Mouse (Mus musculus) neural tube, embryonic 15.5 days (tissue): ENCODE results near the gene Ago3. TPM values are rescaled to one million over a fixed set of nuclear protein-coding genes. Genes with fewer than 3 reads are reported as not detected.

Experiments used
- ATAC-seq: fragments of 200-750 bp; cut with Nextera tagmentation; 2 replicates; pipeline ENCODE4 v1.8.0; 2017; ENCODE audit warnings: mild to moderate bottlenecking, moderate TSS enrichment, moderate library complexity; ENCODE audit not compliant: low FRiP score
- H3K27ac ChIP-seq: fragments of 300-500 bp; sonication (generic); replicated peaks from 2 replicates; pipeline ENCODE4 v1.5.1; 2015; ENCODE audit warnings: mild to moderate bottlenecking, inconsistent platforms
- H3K27me3 ChIP-seq: fragments of 300-500 bp; sonication (generic); replicated peaks from 2 replicates; pipeline ENCODE4 v1.6.1; 2015; ENCODE audit warnings: inconsistent platforms
- H3K36me3 ChIP-seq: fragments of 300-500 bp; sonication (generic); 2 replicates; pipeline ENCODE4 v1.6.1; 2015; ENCODE audit warnings: inconsistent platforms
- H3K4me1 ChIP-seq: fragments of 300-500 bp; sonication (generic); 2 replicates; pipeline ENCODE4 v1.6.1; 2015; ENCODE audit warnings: inconsistent platforms
- H3K4me2 ChIP-seq: fragments of 300-500 bp; sonication (generic); 2 replicates; pipeline ENCODE4 v1.6.1; 2015; ENCODE audit warnings: inconsistent platforms, mild to moderate bottlenecking, moderate library complexity
- H3K4me3 ChIP-seq: fragments of 300-500 bp; sonication (generic); replicated peaks from 2 replicates; pipeline ENCODE4 v1.5.1; 2015; ENCODE audit warnings: mild to moderate bottlenecking, inconsistent platforms
- H3K9ac ChIP-seq: fragments of 300-500 bp; sonication (generic); replicated peaks from 2 replicates; pipeline ENCODE4 v1.6.1; 2015; ENCODE audit warnings: mild to moderate bottlenecking, inconsistent platforms
- H3K9me3 ChIP-seq: fragments of 300-500 bp; sonication (generic); replicated peaks from 2 replicates; pipeline ENCODE4 v1.6.1; 2016; ENCODE audit warnings: inconsistent platforms
- WGBS: fragments of 180-500 bp; shearing (Covaris S2); methylation state at CpG from one replicate; pipeline ENCODE4 v1.1.7; 2015; ENCODE audit warnings: mixed read lengths; 5-methylcytosine and 5-hydroxymethylcytosine counted together
- polyA plus RNA-seq: library from polyadenylated mRNA; unstranded; fragments of >200 nt; fragmentation: Nextera tagmentation; extraction: Ambion mirVana; gene quantifications from 2 replicates; pipeline ENCODE4 v1.2.1, GENCODE M21; 2015

The Ago3 gene
- polyA plus RNA-seq, 1 experiment from 2014 or later, result 17.1 TPM

- peak overlapping the region; percentile 77 for H3K4me3 ChIP-seq
- H3K36me3 ChIP-seq, result peaks cover 17% of the 10 kb centered on the region
- peak overlapping the region; percentile 81 for H3K4me2 ChIP-seq
- WGBS, result 54% methylated on average over 28 of the region's 28 CpGs
- H3K27ac ChIP-seq, result no peak overlapping the region
- H3K9me3 ChIP-seq, result no peaks in the 10 kb centered on the region
- no peak overlapping the region; the same call in 1 of the 2 replicates for H3K9ac ChIP-seq
- H3K4me1 ChIP-seq, result peaks cover 33% of the 10 kb centered on the region
- peaks cover 23% of the 10 kb centered on the region for H3K27me3 ChIP-seq
- peak; percentile 35 for ATAC-seq
These were observed 107.4 kb downstream of the Ago3 start for GRCm38 (mm10) chr4:126321854-126322511.

- peak within 1 kb of the TSS; percentile 81 for H3K4me2 ChIP-seq
- H3K9ac ChIP-seq, result peak within 1 kb of the TSS; percentile 74
- peak; percentile 87 for ATAC-seq
- WGBS, result under 1% methylated on average over 73 of the region's 80 CpGs
- H3K36me3 ChIP-seq, result peaks cover 24% of the 10 kb centered on the region
- peak within 1 kb of the TSS; percentile 77 for H3K4me3 ChIP-seq
- peaks cover 23% of the 10 kb centered on the region for H3K27me3 ChIP-seq
- no peaks in the 10 kb centered on the region for H3K9me3 ChIP-seq
- H3K27ac ChIP-seq, result peak within 1 kb of the TSS; percentile 91
- H3K4me1 ChIP-seq, result peaks cover 33% of the 10 kb centered on the region
These were observed 108.1 kb downstream of the Ago3 start, which contains the start of gene Adprhl2 for GRCm38 (mm10) chr4:126321111-126321853. Adprhl2 (minus strand) TSS chr4:126321703.

- no peak for ATAC-seq
- H3K9ac ChIP-seq, result no peak overlapping the region
- peaks cover 36% of the 10 kb centered on the region for H3K36me3 ChIP-seq
- no peaks in the 10 kb centered on the region for H3K9me3 ChIP-seq
- peaks cover 16% of the 10 kb centered on the region for H3K27me3 ChIP-seq
- H3K27ac ChIP-seq, result no peak overlapping the region
- peaks cover 24% of the 10 kb centered on the region for H3K4me1 ChIP-seq
- WGBS, result 92% methylated on average over 6 of the region's 6 CpGs
- H3K4me2 ChIP-seq, result peak overlapping the region; percentile 81; the same call in 1 of the 2 replicates
- no peak overlapping the region for H3K4me3 ChIP-seq
These were observed 109.5 kb downstream of the Ago3 start for GRCm38 (mm10) chr4:126319806-126320205.

DNA sequence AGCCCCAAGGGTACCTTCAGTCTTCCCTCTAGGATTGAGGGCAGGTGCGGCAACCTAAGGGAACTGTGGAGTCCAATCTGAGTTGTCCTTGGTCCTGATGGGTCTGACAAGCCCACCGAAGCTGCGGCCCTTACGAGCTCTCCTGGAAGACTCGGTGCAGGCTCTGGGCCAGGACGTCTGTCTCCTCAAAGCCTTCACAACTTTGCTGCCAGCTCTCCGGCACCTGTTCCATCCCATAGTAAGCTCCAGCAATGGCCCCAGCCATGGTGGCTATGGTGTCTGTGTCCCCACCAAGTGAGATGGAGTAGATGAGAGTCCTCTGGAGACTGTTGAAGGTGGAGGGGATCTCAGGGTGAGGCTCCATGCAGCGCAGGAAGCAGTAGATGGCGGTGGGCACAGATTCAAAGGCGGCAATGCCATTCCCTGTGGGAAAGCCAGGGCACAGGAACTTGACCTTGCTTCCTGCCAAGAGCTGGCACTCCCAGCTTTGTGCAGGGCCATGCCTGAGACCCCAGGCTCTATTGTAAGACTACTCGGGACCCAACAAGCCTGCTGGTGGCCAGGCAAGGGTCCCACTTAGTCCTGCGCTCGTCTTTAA is 112.8 kb downstream of the Ago3 start:
- H3K4me1 ChIP-seq, result peaks cover 15% of the 10 kb centered on the region
- no peaks in the 10 kb centered on the region for H3K27me3 ChIP-seq
- ATAC-seq, result no peak
- H3K4me2 ChIP-seq, result no peak overlapping the region
- H3K9ac ChIP-seq, result no peak overlapping the region
- H3K36me3 ChIP-seq, result peaks cover 39% of the 10 kb centered on the region
- WGBS, result 95% methylated on average over 13 of the region's 13 CpGs
- no peaks in the 10 kb centered on the region for H3K9me3 ChIP-seq
- no peak overlapping the region for H3K27ac ChIP-seq
- no peak overlapping the region for H3K4me3 ChIP-seq

- no peaks in the 10 kb centered on the region for H3K9me3 ChIP-seq
- H3K27me3 ChIP-seq, result no peaks in the 10 kb centered on the region
- 40% methylated on average over 5 of the region's 5 CpGs for WGBS
- no peak overlapping the region for H3K27ac ChIP-seq
- H3K4me1 ChIP-seq, result peaks cover 14% of the 10 kb centered on the region
- no peak overlapping the region for H3K9ac ChIP-seq
- H3K4me3 ChIP-seq, result no peak overlapping the region
- no peak for ATAC-seq
- H3K36me3 ChIP-seq, result peaks cover 39% of the 10 kb centered on the region
- no peak overlapping the region for H3K4me2 ChIP-seq
These were observed 113.4 kb downstream of the Ago3 start for GRCm38 (mm10) chr4:126315931-126316330.

DNA sequence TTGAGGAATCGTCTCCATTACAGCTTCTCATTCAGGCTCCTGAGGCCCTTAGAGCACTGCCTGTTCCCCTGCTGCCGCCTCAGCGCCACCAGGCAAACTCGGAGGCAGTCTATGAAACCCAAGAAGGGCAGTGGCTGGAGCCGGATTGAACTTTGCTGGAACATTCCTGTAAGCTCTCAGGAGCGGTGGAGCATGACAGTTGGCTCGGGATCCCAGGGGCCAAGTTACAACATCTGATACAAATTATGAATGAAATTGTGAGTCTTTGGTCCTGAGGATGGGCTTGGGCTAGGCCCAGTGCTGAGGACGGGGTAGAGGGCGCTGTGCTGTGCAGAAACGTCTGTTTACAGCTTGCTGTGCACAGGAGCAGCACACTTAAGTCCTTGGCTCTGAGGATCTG is 115.0 kb downstream of the Ago3 start:
- H3K4me1 ChIP-seq, result peaks cover 7% of the 10 kb centered on the region; the same call in 1 of the 2 replicates
- WGBS, result 65% methylated on average over 10 of the region's 10 CpGs
- no peak overlapping the region for H3K4me3 ChIP-seq
- no peaks in the 10 kb centered on the region for H3K9me3 ChIP-seq
- H3K27me3 ChIP-seq, result no peaks in the 10 kb centered on the region
- H3K36me3 ChIP-seq, result peaks cover 35% of the 10 kb centered on the region
- H3K4me2 ChIP-seq, result no peak overlapping the region
- no peak for ATAC-seq
- H3K27ac ChIP-seq, result no peak overlapping the region
- H3K9ac ChIP-seq, result no peak overlapping the region

GRCm38 (mm10) chr4:126313202-126313601 is 116.2 kb downstream of the Ago3 start:
- H3K4me1 ChIP-seq, result peaks cover 11% of the 10 kb centered on the region; the same call in 1 of the 2 replicates
- no peak overlapping the region for H3K4me3 ChIP-seq
- WGBS, result 46% methylated on average over 5 of the region's 5 CpGs
- peaks cover 35% of the 10 kb centered on the region for H3K36me3 ChIP-seq
- H3K4me2 ChIP-seq, result no peak overlapping the region
- H3K9ac ChIP-seq, result no peak overlapping the region
- no peak for ATAC-seq
- no peak overlapping the region for H3K27ac ChIP-seq
- no peaks in the 10 kb centered on the region for H3K9me3 ChIP-seq
- H3K27me3 ChIP-seq, result 0 out of 2 replicates have a peak, but pooled peaks cover 3% of the 10 kb centered on the region

- H3K4me2 ChIP-seq, result no peak overlapping the region
- H3K36me3 ChIP-seq, result peaks cover 20% of the 10 kb centered on the region
- no peak overlapping the region for H3K4me3 ChIP-seq
- H3K9me3 ChIP-seq, result no peaks in the 10 kb centered on the region
- ATAC-seq, result no peak
- H3K27ac ChIP-seq, result no peak overlapping the region
- peaks cover 11% of the 10 kb centered on the region; the same call in 1 of the 2 replicates for H3K4me1 ChIP-seq
- H3K27me3 ChIP-seq, result 0 out of 2 replicates have a peak, but pooled peaks cover 3% of the 10 kb centered on the region
- 90% methylated on average over 16 of the region's 16 CpGs for WGBS
- H3K9ac ChIP-seq, result no peak overlapping the region
These were observed 117.7 kb downstream of the Ago3 start for GRCm38 (mm10) chr4:126311566-126312200.

GRCm38 (mm10) chr4:126310344-126310743 is 119.0 kb downstream of the Ago3 start:
- 81% methylated on average over 7 of the region's 7 CpGs for WGBS
- no peak overlapping the region for H3K27ac ChIP-seq
- H3K4me2 ChIP-seq, result no peak overlapping the region
- ATAC-seq, result no peak
- H3K36me3 ChIP-seq, result peaks cover 6% of the 10 kb centered on the region; the same call in 1 of the 2 replicates
- H3K4me3 ChIP-seq, result no peak overlapping the region
- H3K9ac ChIP-seq, result no peak overlapping the region
- H3K27me3 ChIP-seq, result 0 out of 2 replicates have a peak, but pooled peaks cover 3% of the 10 kb centered on the region
- H3K9me3 ChIP-seq, result no peaks in the 10 kb centered on the region
- peaks cover 11% of the 10 kb centered on the region; the same call in 1 of the 2 replicates for H3K4me1 ChIP-seq

DNA sequence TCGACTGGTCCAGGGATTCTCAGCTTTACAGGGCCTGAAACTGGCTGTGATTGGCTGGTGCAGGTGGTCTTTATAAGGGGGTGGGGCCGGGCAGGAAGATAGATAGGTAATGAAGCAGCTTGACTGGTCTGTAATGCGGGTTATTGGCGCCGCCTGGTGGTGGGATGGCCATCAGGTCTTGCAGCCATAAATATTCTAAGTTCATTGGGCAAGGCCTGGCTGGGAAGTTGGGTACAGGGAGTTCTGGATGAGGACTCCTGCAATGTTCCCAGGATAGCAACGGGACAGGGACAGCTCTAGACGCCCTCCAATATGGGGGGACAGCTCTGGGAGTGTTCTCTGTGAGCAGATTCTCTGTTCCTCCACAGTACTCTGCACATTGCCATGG is 119.4 kb downstream of the Ago3 start:
- H3K4me2 ChIP-seq, result peak overlapping the region; percentile 54
- H3K27me3 ChIP-seq, result 0 out of 2 replicates have a peak, but pooled peaks cover 3% of the 10 kb centered on the region
- H3K27ac ChIP-seq, result no peak overlapping the region
- H3K9ac ChIP-seq, result 0 out of 2 replicates have a peak overlapping the region, but pooled peaks have one; percentile 4
- peak overlapping the region; percentile 25 for H3K4me3 ChIP-seq
- WGBS, result 2% methylated on average over 7 of the region's 7 CpGs
- peaks cover 11% of the 10 kb centered on the region; the same call in 1 of the 2 replicates for H3K4me1 ChIP-seq
- H3K9me3 ChIP-seq, result no peaks in the 10 kb centered on the region
- H3K36me3 ChIP-seq, result peaks cover 4% of the 10 kb centered on the region; the same call in 1 of the 2 replicates
- ATAC-seq, result peak; percentile 86; the same call in 1 of the 2 replicates
